In the genomic region with DNA sequence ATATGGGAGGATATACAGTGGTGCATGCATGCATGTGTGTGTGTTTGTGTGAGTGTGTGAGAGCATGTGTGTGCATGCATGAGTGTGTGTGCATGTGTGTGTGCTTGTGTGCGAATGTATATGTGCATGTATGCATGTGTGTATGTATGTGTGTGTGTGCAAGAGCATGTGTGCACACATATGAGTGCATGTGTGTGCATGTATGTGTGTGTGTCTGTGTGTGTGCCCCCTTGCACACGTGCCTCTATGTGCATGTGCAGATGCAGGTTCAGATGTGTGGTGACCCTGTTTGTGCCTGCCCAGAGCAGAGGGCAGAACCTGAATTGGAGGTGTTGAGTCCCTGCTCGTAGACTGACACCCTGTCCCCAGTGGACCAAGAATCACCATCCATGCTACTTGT, we compare ENCODE assay signal across 31 mouse cellular contexts.
"Had no signal": no experiment of that assay in that cellular context is flagged by ENCODE, and none has a peak within 500 bp of the region (broad histone marks: within the 10 kb centered on the region; RNA-seq: fewer than 3 reads in every experiment).

No protein-coding gene starts in this region.

- H3K27me3 ChIP-seq: limb, embryonic 12.5 days; limb, embryonic 13.5 days; limb, embryonic 15.5 days; liver, embryonic 12.5 days; liver, embryonic 13.5 days; liver, embryonic 15.5 days; lung, embryonic 15.5 days; midbrain, embryonic 12.5 days; midbrain, embryonic 13.5 days; midbrain, embryonic 15.5 days; neural tube, embryonic 12.5 days had no signal

- H3K4me1 ChIP-seq: limb, embryonic 10.5 days; limb, embryonic 12.5 days; limb, embryonic 13.5 days; liver, embryonic 12.5 days; liver, embryonic 13.5 days; liver, embryonic 15.5 days; midbrain, embryonic 10.5 days; midbrain, embryonic 12.5 days; midbrain, embryonic 13.5 days; midbrain, embryonic 15.5 days; neural tube, embryonic 12.5 days had no signal

- H3K9me3 ChIP-seq: limb, embryonic 10.5 days; limb, embryonic 12.5 days; limb, embryonic 13.5 days; limb, embryonic 15.5 days; liver, embryonic 12.5 days; liver, embryonic 13.5 days; liver, embryonic 15.5 days; lung, embryonic 15.5 days; midbrain, embryonic 10.5 days; midbrain, embryonic 12.5 days; midbrain, embryonic 13.5 days; midbrain, embryonic 15.5 days; neural tube, embryonic 12.5 days had no signal

- H3K4me3 ChIP-seq: left cerebral cortex, adult 2 months; limb, embryonic 10.5 days; limb, embryonic 12.5 days; limb, embryonic 13.5 days; limb, embryonic 15.5 days; liver, embryonic 12.5 days; liver, embryonic 13.5 days; liver, embryonic 15.5 days; lung, embryonic 15.5 days; midbrain, embryonic 10.5 days; midbrain, embryonic 12.5 days; midbrain, embryonic 13.5 days; midbrain, embryonic 15.5 days; neural tube, embryonic 12.5 days had no signal

- H3K36me3 ChIP-seq: limb, embryonic 10.5 days; limb, embryonic 12.5 days; liver, embryonic 12.5 days; liver, embryonic 13.5 days; liver, embryonic 15.5 days; lung, embryonic 15.5 days; midbrain, embryonic 10.5 days; midbrain, embryonic 12.5 days; midbrain, embryonic 13.5 days; midbrain, embryonic 15.5 days; neural tube, embryonic 12.5 days had no signal

- DNase-seq: left cerebral cortex, postnatal 4 days; liver; liver, embryonic 13.5 days; liver, postnatal 0 days; lung, adult 18-20 months; lung, adult 2 months; lung, embryonic 14.5 days; lung, postnatal 10 days; lung, postnatal 14 days; lung, postnatal 36 days; lung, postnatal 4 days; midbrain, embryonic 14.5 days had no signal

- ATAC-seq: liver, embryonic 12.5 days; liver, postnatal 0 days; lung, postnatal 0 days; midbrain, embryonic 13.5 days; midbrain, embryonic 15.5 days; midbrain, embryonic 16.5 days had no signal

- H3K4me2 ChIP-seq: limb, embryonic 12.5 days; limb, embryonic 13.5 days; limb, embryonic 15.5 days; liver, embryonic 11.5 days; liver, embryonic 12.5 days; liver, embryonic 13.5 days; liver, embryonic 15.5 days; lung, embryonic 14.5 days; lung, embryonic 15.5 days; midbrain, embryonic 11.5 days; midbrain, embryonic 12.5 days; midbrain, embryonic 13.5 days; midbrain, embryonic 15.5 days; neural tube, embryonic 12.5 days had no signal

- H3K27ac ChIP-seq: left cerebral cortex, adult 2 months; limb, embryonic 10.5 days; limb, embryonic 12.5 days; limb, embryonic 13.5 days; limb, embryonic 15.5 days; liver, embryonic 12.5 days; liver, embryonic 13.5 days; liver, embryonic 14.5 days; liver, embryonic 15.5 days; lung, embryonic 15.5 days; macrophage; midbrain, embryonic 10.5 days; midbrain, embryonic 12.5 days; midbrain, embryonic 13.5 days; midbrain, embryonic 15.5 days; neural tube, embryonic 12.5 days had no signal
